Mouse (Mus musculus): ENCODE measurements around the gene Fcrlb. TPM values are rescaled to one million over a fixed set of nuclear protein-coding genes. Genes with fewer than 3 reads are reported as not detected.

Gene Fcrlb
- polyA plus RNA-seq, 1 experiment from 2014 or later = 1.1 TPM

DNA sequence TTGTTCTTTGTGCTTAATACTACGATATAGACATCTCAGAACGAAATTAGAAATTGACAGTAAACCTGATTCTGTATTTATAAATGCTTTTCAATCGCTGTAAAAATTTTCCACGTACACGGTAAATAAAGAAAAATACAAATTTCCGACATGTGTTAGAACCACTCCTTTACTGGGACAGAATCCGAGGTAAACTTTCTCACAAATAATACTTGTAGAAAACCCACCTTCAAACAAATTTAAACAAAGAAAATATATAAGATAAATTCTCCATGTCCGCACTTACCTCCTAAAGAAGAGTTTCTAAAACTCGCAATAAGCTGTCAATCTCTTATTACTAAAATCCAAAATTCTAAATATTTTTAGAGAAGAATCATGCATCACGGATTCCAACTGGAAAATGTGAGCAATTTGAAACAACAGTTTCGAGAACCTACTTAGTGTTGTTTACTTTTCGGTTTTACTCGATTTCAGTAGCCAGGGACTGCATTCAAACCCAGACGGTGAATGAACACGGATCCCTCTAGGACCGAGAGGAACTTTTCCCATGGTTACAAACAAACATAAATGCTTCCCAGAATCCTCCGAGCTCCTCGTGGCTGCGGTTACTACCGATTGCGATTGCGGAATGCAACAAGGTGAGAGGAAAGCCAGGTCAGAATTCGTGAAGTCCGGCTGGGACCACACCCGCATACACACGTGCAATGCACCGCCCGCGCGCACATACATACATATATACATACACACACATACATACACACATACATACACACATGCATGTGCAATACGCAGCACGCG lies 44.4 kb downstream of the Fcrlb start:
- WGBS = under 1% methylated on average over 33 of the region's 33 CpGs
- H3K27me3 ChIP-seq (ENCODE audit: control insufficient read depth, insufficient read depth, low read depth, low read length) = no peaks in the 10 kb centered on the region
- H3K4me1 ChIP-seq (ENCODE audit: control insufficient read depth, insufficient read depth, low read length) = peaks cover 17% of the 10 kb centered on the region
- H3K36me3 ChIP-seq (ENCODE audit: control insufficient read depth, insufficient read depth, low read length) = no peaks in the 10 kb centered on the region
- peak overlapping the region; percentile 75 for H3K4me3 ChIP-seq (ENCODE audit: low read depth, low read length)
- no peaks in the 10 kb centered on the region for H3K9me3 ChIP-seq (replicated peaks; ENCODE audit: control insufficient read depth, low read length, poor library complexity, severe bottlenecking)
- H3K4me2 ChIP-seq (ENCODE audit: low read length) = peak overlapping the region; percentile 77
- H3K27ac ChIP-seq (ENCODE audit: low read length) = no peak overlapping the region; the same call in 1 of the 2 replicates
- ATAC-seq = peak; percentile 92
- H3K9ac ChIP-seq (ENCODE audit: low read depth, low read length) = peak overlapping the region; percentile 70

GRCm38 (mm10) chr1:170867691-170868105 lies 45.0 kb downstream of the Fcrlb start, which contains the start of gene Atf6:
Atf6 (minus strand) TSS chr1:170867771.
- peak within 1 kb of the TSS; percentile 83 for H3K9ac ChIP-seq (ENCODE audit: low read depth, low read length)
- H3K36me3 ChIP-seq (ENCODE audit: control insufficient read depth, insufficient read depth, low read length) = no peaks in the 10 kb centered on the region
- peak within 1 kb of the TSS; percentile 75 for H3K4me3 ChIP-seq (ENCODE audit: low read depth, low read length)
- under 1% methylated on average over 25 of the region's 25 CpGs for whole genome bisulfite sequencing
- peaks cover 17% of the 10 kb centered on the region for H3K4me1 ChIP-seq (ENCODE audit: control insufficient read depth, insufficient read depth, low read length)
- H3K9me3 ChIP-seq (replicated peaks; ENCODE audit: control insufficient read depth, low read length, poor library complexity, severe bottlenecking) = no peaks in the 10 kb centered on the region
- H3K27me3 ChIP-seq (ENCODE audit: control insufficient read depth, insufficient read depth, low read depth, low read length) = no peaks in the 10 kb centered on the region
- H3K27ac ChIP-seq (ENCODE audit: low read length) = peak within 1 kb of the TSS; percentile 77
- peak within 1 kb of the TSS; percentile 77 for H3K4me2 ChIP-seq (ENCODE audit: low read length)
- peak; percentile 69 for ATAC-seq

- no peaks in the 10 kb centered on the region for H3K36me3 ChIP-seq (ENCODE audit: control insufficient read depth, insufficient read depth, low read length)
- peak overlapping the region; percentile 77 for H3K4me2 ChIP-seq (ENCODE audit: low read length)
- no peaks in the 10 kb centered on the region for H3K27me3 ChIP-seq (ENCODE audit: control insufficient read depth, insufficient read depth, low read depth, low read length)
- H3K4me3 ChIP-seq (ENCODE audit: low read depth, low read length) = peak overlapping the region; percentile 75
- H3K9ac ChIP-seq (ENCODE audit: low read depth, low read length) = peak overlapping the region; percentile 83
- 1% methylated on average over 30 of the region's 30 CpGs for WGBS
- ATAC-seq = peak; percentile 47
- peaks cover 17% of the 10 kb centered on the region for H3K4me1 ChIP-seq (ENCODE audit: control insufficient read depth, insufficient read depth, low read length)
- peak overlapping the region; percentile 77 for H3K27ac ChIP-seq (ENCODE audit: low read length)
- H3K9me3 ChIP-seq (replicated peaks; ENCODE audit: control insufficient read depth, low read length, poor library complexity, severe bottlenecking) = no peaks in the 10 kb centered on the region
Measured at GRCm38 (mm10) chr1:170866992-170867690, 45.6 kb downstream of the Fcrlb start.

- H3K4me2 ChIP-seq (ENCODE audit: low read length) = no peak overlapping the region
- no peak overlapping the region for H3K27ac ChIP-seq (ENCODE audit: low read length)
- H3K36me3 ChIP-seq (ENCODE audit: control insufficient read depth, insufficient read depth, low read length) = no peaks in the 10 kb centered on the region
- H3K4me1 ChIP-seq (ENCODE audit: control insufficient read depth, insufficient read depth, low read length) = peaks cover 17% of the 10 kb centered on the region
- 90% methylated on average over 5 of the region's 5 CpGs for WGBS
- H3K27me3 ChIP-seq (ENCODE audit: control insufficient read depth, insufficient read depth, low read depth, low read length) = no peaks in the 10 kb centered on the region
- no peak overlapping the region for H3K9ac ChIP-seq (ENCODE audit: low read depth, low read length)
- no peaks in the 10 kb centered on the region for H3K9me3 ChIP-seq (replicated peaks; ENCODE audit: control insufficient read depth, low read length, poor library complexity, severe bottlenecking)
- no peak for ATAC-seq
- no peak overlapping the region for H3K4me3 ChIP-seq (ENCODE audit: low read depth, low read length)
Measured at GRCm38 (mm10) chr1:170865406-170865805, 47.3 kb downstream of the Fcrlb start.

DNA sequence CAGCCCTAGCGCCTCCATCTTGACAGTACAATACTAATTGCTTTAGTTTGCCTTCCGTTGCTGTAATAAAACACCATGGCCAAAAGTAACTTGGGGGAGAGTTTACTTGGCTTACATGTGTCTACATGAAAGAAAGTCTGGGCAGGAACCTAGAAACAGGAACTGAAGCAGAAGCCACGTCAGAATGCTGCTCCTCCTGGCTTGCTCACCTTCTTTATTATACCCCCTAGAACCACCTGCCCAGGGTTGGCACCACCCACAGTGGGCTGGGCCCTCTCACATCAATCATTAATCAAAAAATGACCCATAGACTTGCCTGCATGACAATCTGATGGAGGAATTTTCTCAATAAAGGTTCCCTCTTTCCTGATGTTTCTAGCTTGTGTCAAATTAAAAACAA lies 48.0 kb downstream of the Fcrlb start:
- no peaks in the 10 kb centered on the region for H3K27me3 ChIP-seq (ENCODE audit: control insufficient read depth, insufficient read depth, low read depth, low read length)
- ATAC-seq = no peak
- H3K4me2 ChIP-seq (ENCODE audit: low read length) = no peak overlapping the region
- no peaks in the 10 kb centered on the region for H3K36me3 ChIP-seq (ENCODE audit: control insufficient read depth, insufficient read depth, low read length)
- no peak overlapping the region for H3K27ac ChIP-seq (ENCODE audit: low read length)
- 88% methylated on average over 3 of the region's 3 CpGs for WGBS
- no peaks in the 10 kb centered on the region for H3K9me3 ChIP-seq (replicated peaks; ENCODE audit: control insufficient read depth, low read length, poor library complexity, severe bottlenecking)
- H3K4me1 ChIP-seq (ENCODE audit: control insufficient read depth, insufficient read depth, low read length) = peaks cover 17% of the 10 kb centered on the region
- no peak overlapping the region for H3K9ac ChIP-seq (ENCODE audit: low read depth, low read length)
- no peak overlapping the region for H3K4me3 ChIP-seq (ENCODE audit: low read depth, low read length)

GRCm38 (mm10) chr1:170864234-170864633 lies 48.5 kb downstream of the Fcrlb start:
- Histone ChIP-seq H3K4me3 (ENCODE audit: low read depth, low read length) (no peak overlapping the region), H3K9ac (ENCODE audit: low read depth, low read length) (no peak overlapping the region), H3K9me3 (replicated peaks; ENCODE audit: control insufficient read depth, low read length, poor library complexity, severe bottlenecking) (no peaks in the 10 kb centered on the region), H3K4me1 (ENCODE audit: control insufficient read depth, insufficient read depth, low read length) (peaks cover 15% of the 10 kb centered on the region), H3K27ac (ENCODE audit: low read length) (no peak overlapping the region), H3K27me3 (ENCODE audit: control insufficient read depth, insufficient read depth, low read depth, low read length) (no peaks in the 10 kb centered on the region), H3K36me3 (ENCODE audit: control insufficient read depth, insufficient read depth, low read length) (no peaks in the 10 kb centered on the region), H3K4me2 (ENCODE audit: low read length) (no peak overlapping the region)
- ATAC-seq = no peak

- H3K27ac ChIP-seq (ENCODE audit: low read length) = no peak overlapping the region
- no peaks in the 10 kb centered on the region for H3K9me3 ChIP-seq (replicated peaks; ENCODE audit: control insufficient read depth, low read length, poor library complexity, severe bottlenecking)
- no peaks in the 10 kb centered on the region for H3K36me3 ChIP-seq (ENCODE audit: control insufficient read depth, insufficient read depth, low read length)
- H3K4me3 ChIP-seq (ENCODE audit: low read depth, low read length) = no peak overlapping the region
- H3K4me1 ChIP-seq (ENCODE audit: control insufficient read depth, insufficient read depth, low read length) = peaks cover 11% of the 10 kb centered on the region
- H3K27me3 ChIP-seq (ENCODE audit: control insufficient read depth, insufficient read depth, low read depth, low read length) = no peaks in the 10 kb centered on the region
- no peak for ATAC-seq
- 74% methylated on average over 4 of the region's 4 CpGs for WGBS
- H3K9ac ChIP-seq (ENCODE audit: low read depth, low read length) = no peak overlapping the region
- H3K4me2 ChIP-seq (ENCODE audit: low read length) = no peak overlapping the region
Measured at GRCm38 (mm10) chr1:170863033-170863432, 49.7 kb downstream of the Fcrlb start.

DNA sequence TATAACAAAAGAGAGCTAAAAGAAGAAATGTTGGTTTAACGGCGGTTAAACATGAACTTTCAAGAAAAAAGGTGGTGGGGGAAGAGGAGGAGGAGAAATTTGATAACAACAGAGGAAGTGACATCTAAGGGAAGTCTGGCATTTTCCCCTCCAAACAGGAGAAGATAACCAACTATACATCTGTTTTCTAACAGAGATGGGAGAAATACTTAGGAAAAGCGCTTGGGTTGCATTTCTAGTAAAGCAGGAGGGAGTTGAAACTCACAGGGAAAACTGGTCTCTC lies 50.4 kb downstream of the Fcrlb start:
- no peak overlapping the region for H3K9ac ChIP-seq (ENCODE audit: low read depth, low read length)
- no peaks in the 10 kb centered on the region for H3K36me3 ChIP-seq (ENCODE audit: control insufficient read depth, insufficient read depth, low read length)
- no peaks in the 10 kb centered on the region for H3K27me3 ChIP-seq (ENCODE audit: control insufficient read depth, insufficient read depth, low read depth, low read length)
- 78% methylated on average over 3 of the region's 3 CpGs for WGBS
- H3K27ac ChIP-seq (ENCODE audit: low read length) = no peak overlapping the region
- no peak for ATAC-seq
- peaks cover 11% of the 10 kb centered on the region for H3K4me1 ChIP-seq (ENCODE audit: control insufficient read depth, insufficient read depth, low read length)
- H3K9me3 ChIP-seq (replicated peaks; ENCODE audit: control insufficient read depth, low read length, poor library complexity, severe bottlenecking) = no peaks in the 10 kb centered on the region
- no peak overlapping the region for H3K4me3 ChIP-seq (ENCODE audit: low read depth, low read length)
- H3K4me2 ChIP-seq (ENCODE audit: low read length) = no peak overlapping the region

Measured in midbrain, embryonic 16.5 days (tissue).